Mouse (Mus musculus): ENCODE measurements around the gene Id1. TPM values are rescaled to one million over a fixed set of nuclear protein-coding genes. Genes with fewer than 3 reads are reported as not detected.

Id1 gene
- polyA plus RNA-seq, 1 experiment from 2014 or later = 61.1 TPM

GRCm38 (mm10) chr2:152785446-152786350 lies 49.6 kb downstream of the Id1 start:
- H3K27me3 ChIP-seq (ENCODE audit: control insufficient read depth, insufficient read depth, low read length) = no peaks in the 10 kb centered on the region
- peak; percentile 62 for ATAC-seq (ENCODE audit: insufficient number of reproducible peaks, insufficient read depth, low FRiP score, low read depth)

More at GRCm38 (mm10) chr2:152785446-152786350, 49.6 kb downstream of the Id1 start:
- H3K27ac ChIP-seq (replicated peaks in 1 of 2; ENCODE audit: control insufficient read depth in 1 of 2, insufficient read depth in 1 of 2, low read depth in 2 of 2, low read length in 2 of 2) = peak overlapping the region; percentile 98 to 99
- H3K9ac ChIP-seq (ENCODE audit: low read length) = peak overlapping the region; percentile 32
- peak overlapping the region; percentile 57 for H3K4me2 ChIP-seq (ENCODE audit: low read length)
- WGBS = 4% methylated on average over 18 of the region's 18 CpGs
- H3K4me1 ChIP-seq (ENCODE audit: control insufficient read depth in 2 of 2, insufficient read depth in 2 of 2, low read length in 2 of 2) = peaks cover 46 to 72% of the 10 kb centered on the region in 2 experiments
- H3K9me3 ChIP-seq (ENCODE audit: control insufficient read depth, low read length) = no peaks in the 10 kb centered on the region
- H3K36me3 ChIP-seq (ENCODE audit: control insufficient read depth, insufficient read depth, low read length) = peaks cover 15% of the 10 kb centered on the region
- no peak overlapping the region for H3K4me3 ChIP-seq (ENCODE audit: control insufficient read depth in 1 of 2, insufficient read depth in 1 of 2, low read depth in 1 of 2, low read length in 2 of 2)

Small RNAs within 50 kb of the gene (microRNA-seq; reads per million reads assigned to microRNA genes)
- not detected for gene Gm23802

Other genes starting within 250 kb of the Id1 start
- gene Defb22, start 246.1 kb upstream of the Id1 start, polyA plus RNA-seq (2014; fragmentation: Nextera tagmentation; extraction: Ambion mirVana) = not detected in 2 replicates
- gene Defb26, start 224.6 kb upstream of the Id1 start, polyA plus RNA-seq (2014; fragmentation: Nextera tagmentation; extraction: Ambion mirVana) = not detected in 2 replicates
- gene Defb28, start 218.0 kb upstream of the Id1 start, polyA plus RNA-seq (2014; fragmentation: Nextera tagmentation; extraction: Ambion mirVana) = not detected in 2 replicates
- gene Defb29, start 196.2 kb upstream of the Id1 start, polyA plus RNA-seq (2014; fragmentation: Nextera tagmentation; extraction: Ambion mirVana) = not detected in 2 replicates
- not detected in 2 replicates for gene Gm17416, start 166.9 kb upstream of the Id1 start, polyA plus RNA-seq (2014; fragmentation: Nextera tagmentation; extraction: Ambion mirVana)
- gene Defb21, start 163.5 kb upstream of the Id1 start, polyA plus RNA-seq (2014; fragmentation: Nextera tagmentation; extraction: Ambion mirVana) = not detected in 2 replicates
- 1.2 TPM in 1 of 2 replicates, not detected in the other for gene Defb19, start 155.9 kb upstream of the Id1 start, polyA plus RNA-seq (2014; fragmentation: Nextera tagmentation; extraction: Ambion mirVana)
- gene Defb45, start 136.9 kb upstream of the Id1 start, polyA plus RNA-seq (2014; fragmentation: Nextera tagmentation; extraction: Ambion mirVana) = not detected in 2 replicates
- not detected in 2 replicates for gene Defb36, start 131.9 kb upstream of the Id1 start, polyA plus RNA-seq (2014; fragmentation: Nextera tagmentation; extraction: Ambion mirVana)
- 0.94 and 0.95 TPM in 2 replicates for gene Defb25, start 113.2 kb upstream of the Id1 start, polyA plus RNA-seq (2014; fragmentation: Nextera tagmentation; extraction: Ambion mirVana)
- gene Rem1, start 109.3 kb upstream of the Id1 start, polyA plus RNA-seq (2014; fragmentation: Nextera tagmentation; extraction: Ambion mirVana) = 13.0 and 13.2 TPM in 2 replicates
- 70.6 and 74.6 TPM in 2 replicates for gene H13, start 66.8 kb upstream of the Id1 start, polyA plus RNA-seq (2014; fragmentation: Nextera tagmentation; extraction: Ambion mirVana)
- 20.8 and 25.6 TPM in 2 replicates for gene Mcts2, start 49.2 kb upstream of the Id1 start, polyA plus RNA-seq (2014; fragmentation: Nextera tagmentation; extraction: Ambion mirVana)
- 18.5 and 18.6 TPM in 2 replicates for gene Cox4i2, start 17.9 kb downstream of the Id1 start, polyA plus RNA-seq (2014; fragmentation: Nextera tagmentation; extraction: Ambion mirVana)
- 59.0 and 68.1 TPM in 2 replicates for gene Bcl2l1, start 95.5 kb downstream of the Id1 start, polyA plus RNA-seq (2014; fragmentation: Nextera tagmentation; extraction: Ambion mirVana)
- 56.2 and 60.8 TPM in 2 replicates for gene Tpx2, start 111.7 kb downstream of the Id1 start, polyA plus RNA-seq (2014; fragmentation: Nextera tagmentation; extraction: Ambion mirVana)
- gene Mylk2, start 175.1 kb downstream of the Id1 start, polyA plus RNA-seq (2014; fragmentation: Nextera tagmentation; extraction: Ambion mirVana) = not detected in 2 replicates
- gene Foxs1, start 197.0 kb downstream of the Id1 start, polyA plus RNA-seq (2014; fragmentation: Nextera tagmentation; extraction: Ambion mirVana) = 5.3 and 5.6 TPM in 2 replicates
- not detected in 2 replicates for gene Dusp15, start 215.4 kb downstream of the Id1 start, polyA plus RNA-seq (2014; fragmentation: Nextera tagmentation; extraction: Ambion mirVana)
- 0.30 TPM in 1 of 2 replicates, not detected in the other for gene Ttll9, start 226.2 kb downstream of the Id1 start, polyA plus RNA-seq (2014; fragmentation: Nextera tagmentation; extraction: Ambion mirVana)

All from heart, embryonic 14.5 days (tissue).